Mouse (Mus musculus) testis, adult 2 months (tissue): ENCODE results near the gene Prlr. TPM values are rescaled to one million over a fixed set of nuclear protein-coding genes. Genes with fewer than 3 reads are reported as not detected.

Experiments used
- H3K27ac ChIP-seq: fragments of 200-500 bp; 2 replicates; pipeline ENCODE4 v1.5.1; 2012; ENCODE audit warnings: low read depth, low read length; ENCODE audit not compliant: control insufficient read depth, insufficient read depth
- H3K27me3 ChIP-seq: fragments of 200-500 bp; 2 replicates; pipeline ENCODE4 v1.6.1; 2012; ENCODE audit warnings: mild to moderate bottlenecking, low read length, moderate library complexity; ENCODE audit not compliant: control insufficient read depth, insufficient read depth
- H3K36me3 ChIP-seq: fragments of 200-500 bp; 2 replicates; pipeline ENCODE4 v1.6.1; 2012; ENCODE audit warnings: mild to moderate bottlenecking, low read length; ENCODE audit not compliant: control insufficient read depth, insufficient read depth
- H3K4me1 ChIP-seq: fragments of 200-500 bp; 2 replicates; pipeline ENCODE4 v1.6.1; 2012; ENCODE audit warnings: low read length; ENCODE audit not compliant: control insufficient read depth, insufficient read depth
- H3K4me3 ChIP-seq: fragments of 200-500 bp; 2 replicates; pipeline ENCODE4 v1.5.1; 2012; ENCODE audit warnings: low read depth, mild to moderate bottlenecking, low read length, moderate library complexity, mixed read lengths; ENCODE audit not compliant: control insufficient read depth
- CTCF ChIP-seq: fragments of 200-500 bp; IDR thresholded peaks from 2 replicates; pipeline ENCODE4 v1.5.1; 2012; ENCODE audit warnings: low read depth, mild to moderate bottlenecking, inconsistent platforms, low read length, moderate library complexity; ENCODE audit not compliant: control insufficient read depth, insufficient read depth, insufficient replicate concordance
- POLR2A ChIP-seq: fragments of 200-500 bp; IDR thresholded peaks from 2 replicates; pipeline ENCODE4 v1.6.1; 2012; ENCODE audit warnings: low read depth, mild to moderate bottlenecking, inconsistent platforms, low read length, moderate library complexity; ENCODE audit not compliant: control insufficient read depth
- polyA plus RNA-seq: library from polyadenylated mRNA; depleted of rRNA; stranded (reverse); fragments of >200 nt; gene quantifications from 2 replicates; pipeline ENCODE4 v1.2.3, GENCODE M21; 2012

Gene Prlr
- polyA plus RNA-seq, 1 experiment, result 4.2 TPM

- Histone ChIP-seq H3K36me3 (no peaks in the 10 kb centered on the region), H3K4me1 (no peaks in the 10 kb centered on the region), H3K27me3 (no peaks in the 10 kb centered on the region), H3K27ac (no peak overlapping the region), H3K4me3 (no peak overlapping the region)
- TF ChIP-seq CTCF (no peak), POLR2A (no peak)
Observed at GRCm38 (mm10) chr15:10281546-10281945, 104.5 kb downstream of the Prlr start.

DNA sequence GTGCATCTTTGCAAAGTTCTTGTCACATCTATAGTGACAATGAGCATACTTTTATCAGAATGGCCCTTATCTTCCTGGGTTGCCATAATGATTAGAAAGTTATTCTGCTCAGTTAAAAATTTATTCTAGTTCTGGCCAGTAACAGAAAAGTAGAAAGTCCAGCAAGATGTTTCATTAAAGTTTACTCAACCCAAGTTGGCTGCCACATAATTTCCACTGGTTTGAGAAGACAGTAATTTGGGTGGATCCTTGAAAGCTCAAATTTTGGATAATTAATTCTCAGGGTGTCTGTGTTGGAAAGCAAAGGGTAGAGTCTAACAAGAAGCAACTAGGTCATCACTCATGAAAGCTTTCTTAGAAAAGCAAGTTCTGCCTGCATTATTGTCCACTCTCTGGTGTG, 106.6 kb downstream of the Prlr start:
- Histone ChIP-seq H3K27ac (no peak overlapping the region), H3K4me1 (no peaks in the 10 kb centered on the region), H3K27me3 (no peaks in the 10 kb centered on the region), H3K36me3 (no peaks in the 10 kb centered on the region), H3K4me3 (no peak overlapping the region)
- no peak for TF ChIP-seq POLR2A
- no peak for TF ChIP-seq CTCF

DNA sequence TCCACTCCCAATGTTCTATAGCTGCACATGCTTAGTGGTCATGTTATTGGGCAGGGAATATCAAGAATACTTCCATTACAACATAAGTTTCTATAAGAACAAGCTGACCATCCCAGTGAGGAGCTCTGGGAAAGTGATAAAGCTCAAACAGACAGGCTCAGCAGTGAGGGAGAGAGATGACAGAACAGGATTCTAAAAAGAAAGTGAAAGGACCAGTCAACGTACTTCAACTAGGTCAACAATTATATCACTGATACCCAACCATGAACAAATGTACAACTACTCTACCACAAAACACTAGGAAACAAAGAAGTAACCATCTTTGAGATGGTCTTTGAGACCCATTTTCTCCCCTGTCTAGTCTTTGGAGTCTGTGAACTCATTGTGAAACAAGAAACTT, 119.5 kb downstream of the Prlr start:
- TF ChIP-seq POLR2A (no peak), CTCF (no peak)

DNA sequence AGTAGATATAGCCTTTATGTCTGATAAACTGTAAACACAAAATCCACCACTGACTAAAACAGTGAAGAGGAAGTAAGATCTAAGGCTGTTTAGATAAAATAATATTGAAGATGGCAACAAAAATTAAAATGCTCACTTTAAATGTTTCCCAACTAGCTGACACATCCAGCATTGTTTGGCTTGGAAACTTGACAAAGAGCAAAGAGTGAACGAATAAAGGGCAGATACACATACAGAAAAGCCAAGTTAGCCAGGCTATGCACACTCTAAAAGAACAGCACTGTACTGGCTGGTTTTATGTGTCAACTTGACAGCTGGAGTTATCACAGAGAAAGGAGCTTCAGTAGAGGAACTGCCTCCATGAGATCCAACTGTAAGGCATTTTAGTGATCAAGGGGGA, 121.0 kb downstream of the Prlr start:
- TF ChIP-seq POLR2A (no peak), CTCF (no peak)

More for the DNA sequence above, 119.5 kb downstream of the Prlr start:
- Histone ChIP-seq H3K27ac (no peak overlapping the region), H3K27me3 (no peaks in the 10 kb centered on the region), H3K4me3 (no peak overlapping the region), H3K4me1 (no peaks in the 10 kb centered on the region), H3K36me3 (no peaks in the 10 kb centered on the region)

GRCm38 (mm10) chr15:10299467-10299866, 122.4 kb downstream of the Prlr start:
- no peaks in the 10 kb centered on the region for H3K4me1 ChIP-seq
- no peak overlapping the region for H3K27ac ChIP-seq
- no peaks in the 10 kb centered on the region for H3K36me3 ChIP-seq
- no peaks in the 10 kb centered on the region for H3K27me3 ChIP-seq
- no peak for TF ChIP-seq POLR2A
- TF ChIP-seq CTCF, result no peak
- no peak overlapping the region for H3K4me3 ChIP-seq

More for the DNA sequence above, 121.0 kb downstream of the Prlr start:
- Histone ChIP-seq H3K36me3 (no peaks in the 10 kb centered on the region), H3K27ac (no peak overlapping the region), H3K4me1 (no peaks in the 10 kb centered on the region), H3K4me3 (no peak overlapping the region), H3K27me3 (no peaks in the 10 kb centered on the region)

- Histone ChIP-seq H3K27ac (no peak overlapping the region), H3K4me1 (no peaks in the 10 kb centered on the region), H3K36me3 (no peaks in the 10 kb centered on the region), H3K27me3 (no peaks in the 10 kb centered on the region), H3K4me3 (no peak overlapping the region)
- TF ChIP-seq POLR2A (no peak), CTCF (no peak)
Observed at GRCm38 (mm10) chr15:10306461-10306860, 129.4 kb downstream of the Prlr start.

GRCm38 (mm10) chr15:10311826-10312225, 134.8 kb downstream of the Prlr start:
- no peak overlapping the region for H3K27ac ChIP-seq
- H3K4me1 ChIP-seq, result no peaks in the 10 kb centered on the region
- H3K27me3 ChIP-seq, result no peaks in the 10 kb centered on the region
- H3K4me3 ChIP-seq, result no peak overlapping the region
- TF ChIP-seq CTCF, result no peak
- TF ChIP-seq POLR2A, result no peak
- no peaks in the 10 kb centered on the region for H3K36me3 ChIP-seq
